Mouse (Mus musculus) kidney, postnatal 10 days (tissue): Measurements from ENCODE around the gene Gm21425.
"Not testable (repeated sequence)": the region's sequence is repeated elsewhere in the genome, so short reads cannot be mapped to it uniquely, and the experiment has no call there.

ENCODE experiments used
- DNase-seq: peaks from one replicate; pipeline ENCODE4 v3.0.0; 2021; ENCODE audit warnings: mixed read lengths

Gm21425 gene

DNA sequence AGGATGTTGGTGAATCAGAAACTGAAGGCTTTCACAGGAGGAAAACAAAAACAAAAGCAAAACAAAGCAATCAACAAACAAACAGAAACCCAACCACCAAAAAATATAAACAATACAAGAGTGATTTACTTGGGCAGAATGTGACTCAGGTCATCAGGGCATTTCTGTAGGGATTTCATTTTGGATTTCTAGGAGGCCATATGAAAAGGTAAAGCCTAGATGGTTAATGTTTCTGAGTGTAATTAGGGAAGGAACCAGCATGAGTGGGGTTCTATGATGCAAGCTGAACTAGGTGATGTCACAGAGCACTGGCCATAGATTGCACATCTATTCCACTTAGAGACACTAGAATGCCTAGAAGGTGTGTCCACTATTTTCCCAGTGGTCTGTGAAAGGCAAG lies at the start of gene Gm21425:
Gene Gm21425, plus strand, starts transcription at position 301 of the 400 bp plus-strand sequence.
- not testable (repeated sequence) for DNase-seq

DNA sequence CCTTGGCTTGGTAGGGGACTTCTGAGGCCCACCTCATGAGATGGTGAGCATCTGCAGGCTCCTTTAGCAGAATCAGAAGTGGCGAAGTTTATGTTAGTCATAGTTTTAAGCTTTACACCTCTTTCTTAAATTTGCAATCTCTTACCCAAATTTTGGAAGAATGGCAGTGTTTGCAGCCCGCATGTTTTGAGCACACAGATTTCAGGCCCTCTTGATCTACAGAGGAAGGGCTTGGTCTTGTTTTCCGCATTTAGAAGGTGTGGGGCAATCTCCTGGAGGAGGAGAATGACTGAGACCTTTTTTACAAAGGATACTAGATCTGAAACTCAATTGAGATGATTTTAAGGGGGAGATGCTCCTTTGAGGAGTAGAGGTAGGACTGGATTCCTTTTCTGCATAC lies 28.4 kb upstream of the Gm21425 start, which contains the start of gene Gm21891:
Gene Gm21891, minus strand, starts transcription at position 101 of the 400 bp plus-strand sequence.
- DNase-seq: not testable (repeated sequence)
